Mouse (Mus musculus) urinary bladder, postnatal 10 days (tissue): ENCODE data around the gene Samd14.
"Not testable (repeated sequence)": the region's sequence is repeated elsewhere in the genome, so short reads cannot be mapped to it uniquely, and the experiment has no call there.

Experiments used
- DNase-seq: peaks from one replicate; pipeline ENCODE4 v3.0.0; 2022; ENCODE audit warnings: low spot score

Gene Samd14

GRCm38 (mm10) chr11:95009629-95010014, at the start of gene Samd14:
Gene Samd14 (plus strand): TSS chr11:95009879.
- DNase-seq, result no peak

- DNase-seq, result no peak
Measured at GRCm38 (mm10) chr11:94962534-94963101, 47.1 kb upstream of the Samd14 start.

GRCm38 (mm10) chr11:94967419-94967818, 42.3 kb upstream of the Samd14 start, which contains the start of gene Hils1:
Gene Hils1 (plus strand): TSS chr11:94967593.
- no peak for DNase-seq

GRCm38 (mm10) chr11:94968187-94968586, 41.5 kb upstream of the Samd14 start:
- DNase-seq, result no peak

- not testable (repeated sequence) for DNase-seq
Measured at GRCm38 (mm10) chr11:94969709-94970108, 40.0 kb upstream of the Samd14 start.

- no peak for DNase-seq
Measured at GRCm38 (mm10) chr11:94970210-94970943, 39.3 kb upstream of the Samd14 start.

GRCm38 (mm10) chr11:94971895-94972615, 37.6 kb upstream of the Samd14 start:
- DNase-seq, result no peak

GRCm38 (mm10) chr11:94972887-94973286, 36.8 kb upstream of the Samd14 start:
- DNase-seq, result no peak

- no peak for DNase-seq
Measured at GRCm38 (mm10) chr11:94973313-94973712, 36.4 kb upstream of the Samd14 start.

- DNase-seq, result no peak
Measured at GRCm38 (mm10) chr11:94974951-94975350, 34.7 kb upstream of the Samd14 start.

GRCm38 (mm10) chr11:94976199-94976598, 33.5 kb upstream of the Samd14 start, which contains the start of gene Sgca:
Gene Sgca (minus strand): TSS chr11:94976327.
- DNase-seq, result no peak

GRCm38 (mm10) chr11:94978178-94978915, 31.3 kb upstream of the Samd14 start:
- no peak for DNase-seq

GRCm38 (mm10) chr11:94978947-94979346, 30.7 kb upstream of the Samd14 start:
- peak; percentile 86 for DNase-seq

- no peak for DNase-seq
Measured at GRCm38 (mm10) chr11:94979462-94980179, 30.1 kb upstream of the Samd14 start.

GRCm38 (mm10) chr11:94985140-94985539, 24.5 kb upstream of the Samd14 start:
- DNase-seq, result no peak

GRCm38 (mm10) chr11:94985822-94986221, 23.9 kb upstream of the Samd14 start:
- DNase-seq, result no peak

GRCm38 (mm10) chr11:94986435-94986834, 23.2 kb upstream of the Samd14 start:
- DNase-seq, result no peak

GRCm38 (mm10) chr11:94987341-94987740, 22.3 kb upstream of the Samd14 start:
- DNase-seq, result no peak

GRCm38 (mm10) chr11:94987851-94988250, 21.8 kb upstream of the Samd14 start:
- DNase-seq, result no peak

GRCm38 (mm10) chr11:94988780-94989561, 20.7 kb upstream of the Samd14 start:
- no peak for DNase-seq

- DNase-seq, result no peak
Measured at GRCm38 (mm10) chr11:94989562-94990017, 20.1 kb upstream of the Samd14 start.
